Mouse (Mus musculus): ENCODE data around the gene Sgk1.

DNA sequence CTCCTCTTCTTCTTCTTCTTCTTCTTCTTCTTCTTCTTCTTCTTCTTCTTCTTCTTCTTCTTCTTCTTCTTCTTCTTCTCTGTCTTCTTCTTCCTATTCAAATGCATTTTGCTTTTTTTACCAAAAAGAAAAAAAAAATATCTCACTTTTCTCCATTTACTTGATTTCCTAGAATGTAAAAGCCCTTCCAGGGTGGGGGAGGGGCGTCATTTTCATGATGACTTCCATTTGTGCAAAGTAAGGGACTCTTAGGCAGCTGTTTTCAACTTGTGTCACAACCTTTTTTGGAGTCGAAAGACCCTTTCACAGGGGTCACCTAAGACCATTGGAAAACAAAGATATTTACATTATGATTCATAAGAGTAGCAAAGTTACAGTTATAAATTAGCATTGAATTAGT, 22.2 kb downstream of the Sgk1 start:
- no peak for TF ChIP-seq CTCF (IDR thresholded peaks at IDR 0.05)
- no peak for TF ChIP-seq EP300 (IDR thresholded peaks at IDR 0.05)

All from lung, postnatal 0 days (tissue).